Mouse (Mus musculus) right cerebral cortex, adult 18-20 months (tissue): ENCODE measurements at regions not wholly inside any gene's neighbourhood (a gene's known extent, or its start where the extent isn't known, plus 50 kb on each side); places are given as distances from the start of the nearest gene placed in this dataset.

Experiments used
- DNase-seq: peaks from one replicate; pipeline ENCODE4 v3.0.0; 2022; ENCODE audit warnings: mixed read lengths

DNA sequence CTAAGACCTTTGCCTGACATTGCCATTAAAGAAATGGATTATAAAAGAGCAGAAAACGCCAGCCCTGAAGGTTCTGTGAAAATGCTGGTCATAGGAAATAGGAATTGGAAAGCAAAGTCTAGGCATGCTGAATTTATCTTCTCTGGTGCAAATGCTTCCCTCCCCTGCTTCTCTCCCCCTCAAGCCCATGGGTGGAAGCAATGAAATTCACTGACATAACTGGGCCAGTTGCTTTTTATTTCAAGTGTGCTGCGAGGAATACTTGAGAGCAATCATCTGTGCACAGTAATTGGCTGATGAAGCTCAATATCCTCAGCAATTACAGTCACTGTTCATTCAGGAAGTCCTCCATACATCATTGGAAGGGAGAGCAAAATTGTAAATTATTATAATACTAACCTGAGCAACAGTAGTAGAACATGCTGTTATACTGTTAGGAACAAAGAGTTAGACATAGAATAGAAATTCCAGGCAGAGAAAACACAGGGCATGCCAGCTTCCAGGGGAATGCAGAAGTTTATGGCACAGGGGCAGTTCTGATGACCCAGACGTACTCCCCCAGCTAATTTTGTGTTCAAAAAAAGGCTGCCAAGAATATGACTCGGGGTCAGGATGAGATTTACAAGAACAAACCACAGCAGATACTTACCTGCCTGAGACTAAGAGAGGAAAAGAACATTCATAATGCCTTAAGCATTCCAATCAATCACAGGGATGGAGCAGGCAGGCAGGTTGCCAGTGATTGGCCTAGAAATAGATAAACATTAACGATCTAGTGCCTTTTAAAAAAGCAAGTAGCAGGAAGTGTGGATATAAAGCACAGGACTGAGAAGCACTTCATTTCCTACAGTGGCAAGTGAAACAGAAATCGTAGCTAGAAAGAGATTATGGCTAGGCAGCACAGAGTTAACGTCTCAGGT lies 325.1 kb downstream of the Serpinb8 start:
- DNase-seq: peak; percentile 18

DNA sequence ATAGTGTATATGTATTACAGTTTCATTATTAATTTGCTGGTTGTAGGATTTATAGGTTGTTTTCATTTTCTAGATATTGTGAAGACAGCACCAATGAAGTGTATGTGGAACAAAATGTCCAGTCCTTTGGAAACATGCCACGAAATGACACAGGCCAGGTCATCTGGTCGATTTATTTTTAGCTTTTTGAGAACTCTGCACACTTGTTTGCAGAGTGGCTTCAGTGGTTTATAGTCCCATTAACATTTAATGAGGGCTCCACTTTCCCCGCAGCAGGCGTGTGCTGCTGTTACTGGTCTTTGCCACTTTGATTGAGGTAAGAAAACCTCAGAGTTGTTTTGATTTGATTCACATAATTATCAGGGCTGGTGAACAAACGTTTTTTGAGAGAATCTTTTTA lies 327.2 kb downstream of the Serpinb8 start:
- DNase-seq: no peak

DNA sequence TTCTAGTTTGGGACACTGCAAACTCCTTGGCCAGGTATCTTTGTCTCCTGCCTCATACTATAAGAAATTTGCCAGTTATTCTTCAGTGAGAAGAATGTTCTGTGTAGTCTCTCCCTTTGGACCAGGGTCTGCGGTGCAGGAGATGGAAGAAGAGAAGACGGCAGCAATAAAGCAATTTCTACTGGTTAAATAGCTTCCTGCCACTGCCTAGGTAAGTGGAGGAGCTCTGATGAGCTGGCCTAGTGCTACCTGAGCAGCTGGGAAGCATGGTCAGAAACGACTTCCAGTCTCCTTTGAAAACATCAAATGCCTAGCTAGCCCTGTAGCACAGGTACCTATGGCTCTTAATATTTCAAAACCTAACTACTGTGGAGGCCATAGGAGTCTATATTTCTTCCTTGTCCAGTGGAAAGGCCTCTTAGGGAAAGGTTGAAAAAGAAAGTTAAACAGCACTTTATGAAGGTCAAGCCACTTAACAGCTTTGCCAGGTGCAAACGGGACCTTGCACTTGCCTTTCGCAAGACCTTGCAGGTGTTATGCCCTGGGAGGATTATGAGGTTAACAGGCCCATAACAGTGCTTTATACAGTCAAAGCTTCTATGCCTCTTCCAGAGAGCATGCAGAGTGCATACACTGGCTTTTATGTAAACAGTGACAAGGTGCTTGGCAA lies 351.9 kb downstream of the Serpinb8 start:
- no peak for DNase-seq

DNA sequence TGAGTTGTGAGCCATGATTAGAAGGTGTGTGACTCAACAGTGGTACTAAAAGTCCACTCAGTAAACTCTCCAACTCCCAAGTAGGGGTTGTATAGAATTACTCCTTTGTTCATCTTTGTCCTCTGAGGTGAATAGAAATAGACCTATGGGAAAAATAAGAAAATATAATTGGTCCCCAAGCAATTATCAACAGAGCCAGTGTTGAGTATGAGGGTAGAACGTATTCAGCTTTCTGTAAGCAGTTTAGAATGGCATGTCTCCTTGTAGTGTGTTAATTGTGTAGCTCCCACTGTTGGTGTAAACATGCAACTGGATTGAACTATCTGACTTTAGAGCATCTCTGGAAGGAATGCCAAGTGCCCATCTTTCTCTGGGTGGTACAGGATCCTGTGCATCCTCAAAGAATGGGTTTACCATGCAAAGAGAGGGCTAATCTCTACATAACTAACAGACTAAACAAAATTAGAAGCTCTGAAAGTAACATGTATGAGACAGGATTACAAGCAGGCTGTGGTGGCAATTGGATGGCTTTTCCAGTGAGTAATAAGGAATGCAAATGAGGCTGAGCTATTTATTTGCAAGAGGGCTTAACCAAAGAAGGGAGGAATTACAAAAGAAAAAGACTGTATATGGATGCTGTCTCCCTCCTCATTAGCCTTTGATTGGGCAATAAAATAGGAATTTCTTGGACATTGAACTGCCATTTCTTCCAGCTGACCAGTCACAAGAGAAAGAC lies 356.6 kb downstream of the Serpinb8 start:
- no peak for DNase-seq

DNA sequence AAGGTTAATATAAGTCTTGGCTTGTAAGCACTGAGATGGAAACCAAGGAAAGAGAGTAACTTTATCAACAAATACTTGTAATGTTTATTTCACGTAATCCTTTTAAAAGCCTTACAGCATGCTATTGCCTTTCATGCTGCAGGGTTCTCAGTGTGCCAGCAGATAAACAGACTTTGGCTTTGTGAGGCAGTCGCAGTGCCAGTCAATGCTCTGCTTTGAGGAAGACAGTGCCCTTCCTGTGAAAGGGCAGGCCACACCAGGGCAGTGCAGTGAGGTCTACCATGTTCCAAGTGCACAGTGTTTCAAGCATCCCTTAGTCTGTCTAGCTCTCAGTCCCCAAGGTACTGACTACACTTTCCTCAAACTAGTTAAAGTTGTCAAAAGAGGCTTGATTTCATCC lies 360.6 kb downstream of the Serpinb8 start:
- no peak for DNase-seq

DNA sequence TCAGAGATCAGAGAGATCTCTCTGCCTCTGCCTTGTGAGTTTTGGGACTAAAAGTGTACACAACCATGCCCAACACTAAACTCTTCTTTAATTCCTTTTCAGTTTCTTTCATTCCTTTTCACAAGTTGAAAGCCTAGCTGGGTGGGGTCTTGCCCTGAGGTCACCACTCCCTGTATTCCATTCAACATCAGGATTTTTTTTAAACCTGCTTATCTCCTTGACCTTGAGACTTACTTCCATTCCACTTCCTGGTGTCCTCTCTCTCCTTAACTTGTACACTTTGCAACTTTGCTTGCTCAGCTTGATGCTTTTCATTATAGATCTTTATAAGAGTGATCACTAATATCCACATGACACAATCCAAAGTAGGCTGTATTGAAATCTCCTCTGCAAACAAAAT lies 371.2 kb downstream of the Serpinb8 start:
- DNase-seq: no peak

DNA sequence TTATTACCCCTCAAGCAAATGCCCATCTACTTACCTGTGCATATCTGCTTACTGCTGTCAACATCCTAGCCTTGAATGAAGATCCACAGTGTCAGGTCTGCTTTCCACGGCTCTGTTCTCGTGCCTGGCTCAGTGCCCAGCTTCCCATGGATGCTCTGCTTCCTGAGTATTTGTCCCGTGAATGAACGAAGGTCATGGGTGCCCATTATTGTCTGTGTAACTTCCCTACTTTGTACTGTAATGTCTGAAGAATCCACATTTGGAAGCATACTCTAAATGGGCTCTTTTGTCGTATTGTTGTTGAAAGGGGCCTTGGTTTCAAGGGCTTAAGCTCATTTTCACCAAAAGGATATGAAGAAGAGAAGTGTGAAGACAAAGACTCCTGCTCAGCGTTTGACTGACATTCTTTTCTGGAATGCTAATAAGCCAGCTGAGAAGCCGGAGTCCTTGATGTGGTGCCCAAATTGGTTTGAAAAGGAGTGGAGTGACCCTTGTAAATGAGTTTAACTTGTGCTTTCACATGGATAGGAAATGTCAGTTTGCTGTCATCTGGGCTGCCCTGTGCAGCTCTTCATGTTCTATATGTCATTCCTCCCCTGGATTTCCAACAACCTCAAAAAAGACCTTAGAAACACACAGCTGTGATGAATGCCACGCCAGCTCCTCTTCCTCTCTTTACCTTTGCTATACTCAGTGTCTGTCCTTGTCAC lies 386.0 kb downstream of the Serpinb8 start:
- no peak for DNase-seq

DNA sequence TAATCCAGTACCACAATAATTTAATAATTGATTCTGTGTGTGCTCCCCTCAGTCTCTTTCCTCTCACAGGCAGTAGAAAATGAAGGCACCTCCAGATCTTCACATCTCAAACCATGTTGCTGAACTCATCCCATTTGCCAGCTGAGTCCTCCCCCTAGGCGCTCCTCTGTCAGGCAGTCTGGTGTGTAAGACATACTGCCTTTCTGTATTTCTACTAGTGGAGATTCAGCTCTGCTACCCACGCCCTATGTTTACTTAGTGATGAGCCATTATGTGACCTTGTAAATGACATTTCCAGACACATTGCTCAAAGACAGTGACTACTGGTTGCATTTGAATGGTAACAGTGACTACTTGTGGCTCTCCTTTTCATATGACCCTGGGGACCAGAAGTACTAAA lies 387.9 kb downstream of the Serpinb8 start:
- DNase-seq: no peak

DNA sequence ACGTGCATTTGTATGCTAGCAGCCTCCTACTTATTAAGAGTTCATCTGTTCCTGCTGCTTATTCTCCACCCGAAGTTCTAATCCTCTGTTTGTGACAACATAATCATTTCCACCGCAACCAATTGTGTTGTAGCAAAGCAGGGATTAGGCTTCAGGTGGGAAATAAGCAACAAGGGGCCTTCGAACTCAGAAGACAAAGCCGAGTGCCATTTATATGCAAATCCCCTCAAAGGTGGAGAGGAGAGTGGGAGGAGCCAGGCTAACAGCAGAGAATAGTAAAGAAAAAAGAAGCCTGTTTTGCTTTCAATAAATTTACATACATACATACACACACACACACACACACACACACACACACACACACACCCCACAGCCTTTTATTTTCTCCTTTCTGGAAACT lies 388.6 kb downstream of the Serpinb8 start:
- DNase-seq: no peak

DNA sequence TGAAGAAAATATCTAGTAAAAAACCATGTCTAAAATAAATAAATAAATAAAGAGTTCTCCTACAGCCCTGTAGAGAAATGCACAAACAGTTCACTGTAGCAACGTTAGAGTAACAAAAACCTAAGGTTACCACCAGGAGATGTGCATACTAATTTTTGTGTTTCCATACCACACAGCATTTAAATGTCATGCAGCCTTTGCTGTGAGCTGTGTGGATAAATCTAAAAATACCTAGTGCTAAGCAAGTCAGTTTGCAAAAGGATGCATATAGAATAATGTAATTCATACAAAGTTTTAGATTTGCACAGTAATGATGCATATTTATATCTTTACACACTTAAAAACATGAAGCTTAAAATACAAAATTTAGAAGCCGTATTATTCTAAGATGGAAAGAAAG lies 395.8 kb downstream of the Serpinb8 start:
- no peak for DNase-seq

DNA sequence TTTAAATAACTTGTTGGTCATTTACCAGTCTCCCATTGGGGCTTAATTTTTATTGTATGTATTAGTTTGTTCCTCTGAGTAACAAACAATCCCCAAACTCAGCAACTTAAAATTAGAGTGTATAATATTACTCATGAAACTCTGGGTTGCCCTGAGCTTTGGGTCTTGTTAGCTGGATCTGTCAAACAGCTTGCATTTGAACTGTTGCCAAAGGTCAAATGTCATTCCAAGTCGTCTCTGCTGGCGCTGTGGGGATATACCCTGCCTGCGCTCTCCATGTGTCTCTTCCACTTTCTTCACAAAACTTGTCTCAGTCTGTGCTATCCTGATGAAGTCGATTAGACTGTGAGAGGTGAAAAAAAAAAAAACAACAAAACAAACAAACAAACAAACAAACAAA lies 398.3 kb downstream of the Serpinb8 start:
- DNase-seq: no peak

DNA sequence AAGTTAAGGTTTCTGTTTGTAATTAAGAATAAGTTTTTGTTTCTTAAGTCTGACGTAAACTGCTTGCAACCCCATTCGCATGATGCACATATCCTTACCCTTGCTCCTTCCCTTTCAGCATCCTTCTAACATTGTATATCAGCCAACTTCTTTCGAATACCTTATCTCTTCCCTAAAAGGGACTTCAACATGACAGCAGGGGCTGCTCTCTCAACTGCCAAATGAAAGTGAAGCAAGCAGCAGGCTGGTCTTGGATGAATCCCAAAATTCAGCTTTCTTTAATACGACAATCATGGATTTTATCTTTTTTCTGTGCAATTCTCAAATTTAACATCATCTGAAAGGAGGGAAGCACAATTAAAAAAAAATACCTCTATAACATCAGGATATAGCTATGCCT lies 403.2 kb downstream of the Serpinb8 start:
- DNase-seq: no peak

DNA sequence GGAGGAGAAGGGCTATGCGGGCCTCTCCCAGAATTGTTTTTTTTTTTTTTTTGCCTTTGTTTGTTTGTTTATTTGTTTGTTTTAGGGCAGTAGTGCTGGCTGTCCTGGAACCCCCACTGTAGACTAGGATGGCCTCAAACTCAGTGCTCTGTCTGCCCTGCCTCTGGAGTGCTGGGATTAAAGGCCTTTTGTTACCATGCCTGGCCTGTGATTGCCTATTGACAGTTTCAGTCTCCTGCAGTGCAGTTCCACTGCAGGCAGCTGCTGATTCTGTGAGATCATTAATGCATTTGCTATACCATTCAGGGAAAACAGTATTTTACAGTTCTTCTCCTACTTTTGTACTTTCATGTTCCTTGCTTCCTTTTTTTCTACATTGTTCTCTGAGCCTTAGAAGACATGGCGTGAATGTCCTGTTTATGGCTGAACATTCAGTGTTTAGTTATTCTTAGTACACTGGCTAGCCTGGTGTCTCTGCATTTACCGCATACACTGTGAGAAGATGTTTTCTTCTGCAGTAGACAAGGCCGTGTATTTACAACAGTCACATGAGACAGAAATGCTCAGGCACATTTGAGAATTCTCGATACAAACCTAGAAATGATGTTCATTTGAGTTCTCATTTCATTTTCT lies 434.0 kb downstream of the Serpinb8 start:
- DNase-seq: no peak

DNA sequence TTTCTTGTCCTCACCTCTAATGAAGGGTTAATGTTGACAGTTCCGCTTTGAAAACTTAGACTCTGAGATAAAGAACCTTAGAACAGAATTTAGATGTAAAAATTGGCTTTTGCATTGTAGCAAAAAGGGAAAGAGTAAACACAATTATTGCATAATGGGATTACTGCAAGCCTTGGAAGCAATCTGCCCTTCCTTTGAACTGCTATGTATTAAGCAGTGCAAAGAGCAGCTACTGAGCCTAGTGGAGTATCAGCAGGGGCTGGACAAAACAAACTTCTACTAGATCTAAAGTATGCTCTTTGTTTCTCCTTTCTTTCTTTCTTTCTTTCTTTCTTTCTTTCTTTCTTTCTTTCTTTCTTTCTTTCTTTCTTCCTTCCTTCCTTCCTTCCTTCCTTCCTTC lies 434.9 kb downstream of the Serpinb8 start:
- DNase-seq: no peak

DNA sequence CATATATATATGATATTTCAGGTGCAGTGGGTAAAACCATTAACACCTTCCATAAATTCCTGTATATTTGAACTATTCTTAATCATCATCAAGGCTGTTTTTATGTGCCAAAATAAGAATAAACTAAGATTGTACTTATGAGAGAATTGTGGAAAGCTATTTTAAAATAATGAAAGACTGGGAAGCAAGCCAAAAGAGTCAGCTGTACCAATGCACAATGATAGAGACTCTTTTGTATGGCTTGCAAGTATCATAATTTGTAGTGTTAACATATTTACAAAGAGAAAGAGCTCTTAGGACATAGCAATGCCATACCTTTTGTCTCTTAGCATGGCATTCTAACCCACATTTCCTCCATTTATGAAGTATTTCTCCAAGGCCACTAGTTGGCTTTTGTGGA lies 436.7 kb downstream of the Serpinb8 start:
- DNase-seq: no peak

DNA sequence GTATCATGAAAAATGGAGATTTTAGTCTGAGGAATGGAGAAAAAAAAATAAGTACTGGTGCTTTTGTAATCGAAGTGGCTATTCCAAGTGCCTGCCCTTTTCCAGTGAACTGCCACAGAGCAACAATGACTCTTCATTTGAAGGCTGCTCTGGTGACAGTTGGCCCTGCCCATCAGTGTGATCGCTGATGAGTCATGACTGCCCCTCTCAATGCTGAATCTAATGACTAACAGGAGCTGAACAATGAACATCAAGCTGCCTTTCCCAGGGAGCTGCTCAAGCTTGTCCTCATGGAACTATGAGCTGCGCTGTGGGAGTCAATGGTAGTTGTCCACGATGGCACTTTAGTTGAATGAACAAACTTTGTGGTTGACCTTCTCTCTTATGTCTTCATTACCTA lies 456.4 kb downstream of the Serpinb8 start:
- DNase-seq: no peak

DNA sequence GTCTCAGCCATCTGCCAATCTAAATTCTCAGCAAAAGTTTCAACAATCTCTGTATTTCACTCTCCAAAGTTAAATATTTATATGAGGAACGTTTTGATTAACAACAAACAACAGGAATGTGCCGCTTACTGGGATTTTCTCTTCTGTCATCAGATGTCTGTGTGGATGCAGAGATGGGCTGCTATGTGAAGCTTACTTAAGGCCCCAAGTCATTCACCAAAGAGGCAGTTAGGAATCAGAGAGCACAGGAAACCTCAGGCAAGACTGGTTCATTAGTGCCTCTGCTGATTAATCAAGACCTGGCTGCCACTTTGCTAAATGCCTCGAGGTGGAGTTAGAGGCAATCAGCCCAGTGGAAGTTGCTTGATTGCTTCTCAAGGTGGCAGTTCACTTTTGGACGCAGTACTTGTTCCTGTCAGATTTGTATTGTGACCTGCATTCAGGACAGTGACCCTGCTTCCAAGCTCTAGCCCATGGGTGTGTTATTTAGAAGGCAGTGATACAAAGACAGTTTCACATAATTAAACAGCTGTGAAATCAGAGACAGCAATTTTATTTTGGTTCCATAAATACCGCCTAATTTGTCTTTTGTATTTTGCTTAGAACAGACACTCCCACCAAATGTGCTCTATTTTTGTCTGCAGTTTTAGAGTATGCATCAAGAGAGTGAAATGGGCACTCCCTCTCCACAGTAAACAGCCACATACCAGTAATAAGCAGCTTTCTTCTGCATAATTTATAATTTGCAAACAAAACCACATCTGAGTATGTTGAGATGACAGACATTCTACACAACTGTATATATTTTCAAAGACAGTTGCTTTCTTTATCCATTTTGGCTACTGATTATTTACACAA lies 457.3 kb downstream of the Serpinb8 start:
- no peak for DNase-seq

DNA sequence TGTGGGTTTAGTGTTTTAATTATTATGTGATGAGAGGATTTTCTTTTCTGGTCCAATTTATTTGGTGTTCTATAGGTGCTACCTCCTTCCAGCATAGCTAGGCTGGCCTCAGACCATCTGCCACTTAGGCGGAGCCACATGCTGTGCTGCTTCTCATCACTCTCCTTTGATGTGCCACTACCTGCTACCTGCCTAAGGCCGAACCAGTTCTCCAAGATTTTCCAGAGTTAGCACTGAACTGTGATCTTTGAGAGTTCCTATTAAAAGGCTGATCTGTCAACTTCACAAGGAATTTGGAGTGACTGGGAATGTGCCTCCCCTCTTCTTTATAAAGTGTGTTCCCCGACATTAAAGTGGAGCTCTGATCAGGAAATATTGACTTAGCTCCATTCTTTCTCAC lies 504.8 kb downstream of the Serpinb8 start:
- no peak for DNase-seq

DNA sequence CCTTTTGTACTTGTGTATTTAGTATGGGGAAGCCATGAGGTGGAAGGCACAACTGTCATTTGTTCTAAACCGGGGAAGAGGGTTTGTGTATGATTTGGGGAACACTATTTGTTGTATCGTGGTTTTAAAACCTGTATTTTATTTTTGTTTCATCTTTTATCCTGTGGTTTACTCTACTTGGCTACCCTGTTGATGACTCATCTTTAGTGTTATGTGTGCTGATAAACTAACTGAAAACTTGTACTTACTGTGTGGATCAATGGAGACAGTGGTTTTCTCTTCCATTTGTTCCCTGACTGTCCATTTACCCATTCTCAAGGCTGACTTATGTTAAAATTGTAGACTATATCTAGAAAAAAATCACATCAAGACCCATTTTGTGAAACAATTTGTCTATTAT lies 512.8 kb downstream of the Serpinb8 start:
- no peak for DNase-seq

DNA sequence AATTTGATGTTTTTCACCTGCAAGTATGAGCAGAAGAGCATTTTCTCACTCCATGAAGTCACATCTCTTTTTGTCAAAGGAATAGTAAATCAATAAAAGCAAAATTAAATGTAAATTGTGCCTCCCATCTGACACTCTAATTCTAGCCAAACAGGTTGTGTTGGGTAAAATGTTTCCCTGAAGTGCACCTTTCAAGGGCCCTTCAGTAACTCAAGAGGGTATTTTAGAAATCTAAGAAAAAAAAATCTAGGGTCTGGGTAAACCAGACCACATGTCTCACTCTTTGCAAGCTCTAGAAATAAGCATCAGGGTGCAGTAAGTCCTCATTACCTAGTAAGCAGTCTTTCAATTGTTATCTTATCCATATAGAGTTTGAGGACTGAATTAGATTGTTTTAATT lies 521.2 kb downstream of the Serpinb8 start:
- DNase-seq: no peak

DNA sequence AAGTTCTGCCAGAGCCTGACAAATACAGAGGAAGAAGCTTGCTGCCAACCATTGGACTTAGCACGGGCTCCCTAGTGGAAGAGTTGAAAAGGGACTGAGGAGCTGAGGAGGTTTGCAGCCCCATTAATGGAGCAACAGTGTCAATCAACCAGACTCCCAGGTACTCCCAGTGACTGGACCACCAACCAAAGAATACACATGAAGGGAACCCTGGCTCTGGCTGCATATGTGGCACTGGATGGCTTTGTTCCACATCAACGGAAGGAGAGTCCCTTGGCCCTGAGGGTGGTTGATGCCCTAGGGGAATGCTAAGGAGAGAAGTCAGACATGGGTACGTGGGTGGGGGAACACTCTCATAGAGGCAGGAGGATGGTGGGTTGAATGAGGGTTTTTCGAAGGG lies 537.6 kb downstream of the Serpinb8 start:
- no peak for DNase-seq

DNA sequence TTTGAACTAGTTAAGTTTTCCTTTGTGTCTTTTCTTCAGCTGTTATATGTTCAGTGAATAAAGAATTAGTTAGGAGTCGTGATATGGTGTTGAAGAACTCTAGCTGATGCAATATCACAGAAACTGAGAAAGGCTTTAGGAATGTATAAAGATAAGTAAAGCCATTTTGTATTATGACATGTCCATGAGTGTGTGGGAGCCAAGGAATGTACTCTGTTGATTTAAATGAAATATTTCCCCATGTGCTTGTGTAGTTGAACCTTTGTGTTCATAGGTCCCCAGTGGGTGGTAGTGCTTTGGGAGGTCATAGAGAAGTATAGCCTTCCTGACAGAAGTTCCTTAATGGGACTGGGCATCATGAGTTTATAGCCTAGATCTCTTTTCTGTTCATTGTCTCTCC lies 542.2 kb downstream of the Serpinb8 start:
- no peak for DNase-seq
